Mouse (Mus musculus): ENCODE measurements around the gene B4galnt1. TPM values are rescaled to one million over a fixed set of nuclear protein-coding genes. Genes with fewer than 3 reads are reported as not detected.
"Not testable (repeated sequence)": the region's sequence is repeated elsewhere in the genome, so short reads cannot be mapped to it uniquely, and the experiment has no call there.

B4galnt1 gene
- total RNA-seq, 2 experiments from 2014 or later: 116 to 123 TPM

- Histone ChIP-seq H3K27ac (no peak overlapping the region), H3K4me3 (no peak overlapping the region)
- no peak for TF ChIP-seq CTCF (conservative IDR thresholded peaks at IDR 0.05)
- no peak for DNase-seq (ENCODE audit: low spot score in 2 of 2)
Measured at GRCm38 (mm10) chr10:127150471-127150872, 14.6 kb upstream of the B4galnt1 start.

- not testable (repeated sequence) for H3K4me3 ChIP-seq; H3K27ac ChIP-seq; DNase-seq (ENCODE audit: low spot score in 2 of 2)
Measured at GRCm38 (mm10) chr10:127151233-127151632, 13.8 kb upstream of the B4galnt1 start.

DNA sequence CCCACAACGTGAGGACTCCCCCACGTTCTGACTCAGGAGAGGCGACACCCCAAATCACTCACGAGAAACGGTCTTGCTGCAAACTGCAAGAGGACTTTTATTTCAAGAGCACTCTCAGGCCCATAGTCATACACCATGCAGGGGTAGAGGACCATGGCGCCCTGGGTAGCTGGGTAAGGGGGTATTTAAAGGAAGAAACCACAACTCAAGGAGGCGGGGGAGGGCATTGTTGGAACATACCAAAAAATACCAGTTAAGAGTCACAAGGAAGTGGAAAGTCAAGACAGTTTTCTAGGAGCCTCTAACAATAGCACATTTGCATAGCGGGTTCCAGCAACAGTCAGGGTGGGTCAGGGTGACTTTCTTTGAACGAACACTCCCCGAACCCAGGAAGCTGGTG, 12.5 kb upstream of the B4galnt1 start:
- not testable (repeated sequence) for H3K27ac ChIP-seq; DNase-seq (ENCODE audit: low spot score in 2 of 2); H3K4me3 ChIP-seq

- H3K4me3 ChIP-seq: no peak overlapping the region
Measured at GRCm38 (mm10) chr10:127153323-127153722, 11.7 kb upstream of the B4galnt1 start.

GRCm38 (mm10) chr10:127154241-127154640, 10.8 kb upstream of the B4galnt1 start:
- H3K4me3 ChIP-seq: no peak overlapping the region
- no peak for DNase-seq (ENCODE audit: low spot score in 2 of 2)
- H3K27ac ChIP-seq: no peak overlapping the region
- TF ChIP-seq CTCF (conservative IDR thresholded peaks at IDR 0.05): no peak

More at GRCm38 (mm10) chr10:127153323-127153722, 11.7 kb upstream of the B4galnt1 start:
- TF ChIP-seq CTCF (conservative IDR thresholded peaks at IDR 0.05): no peak
- no peak for DNase-seq (ENCODE audit: low spot score in 2 of 2)
- no peak overlapping the region for H3K27ac ChIP-seq

DNA sequence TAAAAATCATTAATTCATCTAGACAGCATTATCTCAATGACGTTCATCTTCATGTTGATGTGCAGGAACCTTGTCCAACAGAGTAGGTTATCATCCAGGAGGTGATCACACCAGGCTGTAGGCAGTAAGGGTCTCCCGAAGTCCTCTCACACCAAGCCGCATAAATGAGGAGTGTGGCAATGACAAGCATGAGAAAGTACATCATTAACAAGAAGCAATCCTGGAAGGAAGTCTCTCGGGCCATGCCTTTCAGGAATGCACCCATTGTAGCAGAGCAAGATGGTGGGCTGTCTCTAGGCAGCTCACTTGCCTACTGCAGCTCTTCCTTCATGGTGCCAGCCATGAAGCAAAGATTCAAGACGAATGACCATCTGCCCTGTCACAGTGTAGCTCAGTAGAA, 10.4 kb upstream of the B4galnt1 start:
- no peak overlapping the region for H3K4me3 ChIP-seq
- no peak for TF ChIP-seq CTCF (conservative IDR thresholded peaks at IDR 0.05)

DNA sequence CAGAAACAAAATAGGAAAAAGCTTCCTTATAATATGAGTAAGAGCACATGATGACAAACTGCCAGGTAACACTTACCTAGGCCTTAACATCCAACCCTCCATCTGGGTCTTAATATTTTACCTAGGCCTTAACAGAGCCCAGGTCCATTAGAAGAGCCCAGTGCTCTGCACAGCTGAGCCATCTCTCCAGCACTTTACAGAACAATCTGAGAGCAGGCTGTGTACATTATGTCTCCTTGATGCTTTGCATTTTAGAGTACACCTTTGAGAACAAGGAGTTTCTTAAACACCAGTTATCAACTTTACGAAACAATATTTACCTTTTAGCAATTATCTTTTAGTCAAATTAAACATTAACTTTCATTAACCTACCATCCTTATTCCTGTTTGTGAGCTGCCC, 8.9 kb upstream of the B4galnt1 start:
- no peak for DNase-seq (ENCODE audit: low spot score in 2 of 2)
- TF ChIP-seq CTCF (conservative IDR thresholded peaks at IDR 0.05): no peak
- H3K4me3 ChIP-seq: no peak overlapping the region
- H3K27ac ChIP-seq: no peak overlapping the region

More for the DNA sequence above, 10.4 kb upstream of the B4galnt1 start:
- H3K27ac ChIP-seq: no peak overlapping the region
- DNase-seq (ENCODE audit: low spot score in 2 of 2): no peak

- no peak overlapping the region for H3K27ac ChIP-seq
- no peak overlapping the region for H3K4me3 ChIP-seq
- no peak for DNase-seq (ENCODE audit: low spot score in 2 of 2)
- no peak for TF ChIP-seq CTCF (conservative IDR thresholded peaks at IDR 0.05)
Measured at GRCm38 (mm10) chr10:127156511-127156910, 8.5 kb upstream of the B4galnt1 start.

GRCm38 (mm10) chr10:127158471-127158870, 6.6 kb upstream of the B4galnt1 start:
- DNase-seq (ENCODE audit: low spot score in 2 of 2): no peak
- no peak overlapping the region for H3K27ac ChIP-seq
- TF ChIP-seq CTCF (conservative IDR thresholded peaks at IDR 0.05): no peak

GRCm38 (mm10) chr10:127160081-127160480, 4.9 kb upstream of the B4galnt1 start:
- no peak overlapping the region for H3K4me3 ChIP-seq
- peak overlapping the region; percentile 67; the same call in 1 of the 2 replicates for H3K27ac ChIP-seq
- no peak for TF ChIP-seq CTCF (conservative IDR thresholded peaks at IDR 0.05)
- no peak for DNase-seq (ENCODE audit: low spot score in 2 of 2)

More at GRCm38 (mm10) chr10:127158471-127158870, 6.6 kb upstream of the B4galnt1 start:
- H3K4me3 ChIP-seq: no peak overlapping the region

GRCm38 (mm10) chr10:127160728-127161127, 4.3 kb upstream of the B4galnt1 start:
- no peak for DNase-seq (ENCODE audit: low spot score in 2 of 2)
- no peak for TF ChIP-seq CTCF (conservative IDR thresholded peaks at IDR 0.05)
- peak overlapping the region; percentile 67; the same call in 1 of the 2 replicates for H3K27ac ChIP-seq
- H3K4me3 ChIP-seq: no peak overlapping the region

DNA sequence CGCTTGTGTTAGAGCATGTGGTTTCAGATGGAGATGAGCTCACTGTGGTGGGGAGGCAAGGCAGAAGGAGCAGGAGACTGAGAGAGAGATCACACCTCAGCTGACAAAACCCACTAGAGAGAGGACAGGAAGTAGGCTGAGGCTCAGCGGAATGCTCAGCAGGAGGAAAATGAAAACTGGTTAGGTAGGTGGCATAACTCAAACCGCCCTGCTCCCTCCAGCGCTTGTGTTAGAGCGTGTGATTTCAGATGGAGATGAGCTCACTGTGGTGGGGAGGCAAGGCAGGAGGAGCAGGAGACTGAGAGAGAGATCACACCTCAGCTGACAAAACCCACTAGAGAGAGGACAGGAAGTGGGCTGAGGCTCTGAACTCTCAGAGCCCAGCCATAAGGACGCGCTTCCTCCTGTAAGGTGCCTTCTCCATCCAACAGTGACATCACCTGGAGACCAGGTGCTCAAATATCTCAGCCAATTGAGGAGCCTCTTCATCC, 2.2 kb upstream of the B4galnt1 start:
- not testable (repeated sequence) for DNase-seq (ENCODE audit: low spot score in 2 of 2)

DNA sequence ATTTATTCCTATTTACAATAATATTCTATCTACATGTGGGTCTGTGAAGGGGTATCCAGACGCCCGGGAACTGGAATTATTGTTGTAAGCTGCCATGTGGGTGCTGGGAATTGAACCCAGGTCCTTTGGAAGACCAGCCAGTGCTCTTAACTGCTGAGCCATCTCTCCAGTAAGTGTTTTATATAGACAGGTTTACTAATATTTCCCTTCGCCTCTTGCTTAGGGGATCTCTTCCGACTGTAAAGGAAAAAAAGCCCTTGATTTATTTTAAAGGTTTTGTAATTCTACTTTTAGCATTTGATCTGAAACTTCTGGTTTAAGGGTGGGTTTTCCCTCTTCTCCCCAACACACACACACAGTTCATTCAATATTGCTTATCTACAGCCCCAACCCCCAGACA, 835 bp upstream of the B4galnt1 start:
- no peak for DNase-seq (ENCODE audit: low spot score in 2 of 2)
- TF ChIP-seq CTCF (conservative IDR thresholded peaks at IDR 0.05): no peak
- H3K27ac ChIP-seq: peak overlapping the region; percentile 99
- no peak overlapping the region for H3K4me3 ChIP-seq

More for the DNA sequence above, 2.2 kb upstream of the B4galnt1 start:
- H3K4me3 ChIP-seq: not testable (repeated sequence)
- H3K27ac ChIP-seq: peak overlapping the region; percentile 77

DNA sequence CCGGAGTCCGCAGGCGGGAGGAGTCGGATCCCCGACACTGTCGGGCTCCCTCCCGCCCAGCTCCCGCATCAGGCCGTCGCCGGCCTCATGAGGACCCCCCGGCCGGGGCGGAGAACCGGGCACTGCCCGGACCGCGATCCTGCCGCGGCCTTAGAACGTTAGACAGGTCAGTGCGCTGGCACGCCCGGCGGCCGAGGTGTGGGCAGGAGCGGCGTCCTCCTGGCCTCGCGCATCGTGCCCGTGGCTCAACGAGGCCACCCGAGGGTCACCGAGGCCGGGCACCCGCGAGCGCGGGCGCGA, 279 bp downstream of the B4galnt1 start:
- H3K4me3 ChIP-seq: peak overlapping the region; percentile 88
- no peak for DNase-seq (ENCODE audit: low spot score in 2 of 2)
- no peak for TF ChIP-seq CTCF (conservative IDR thresholded peaks at IDR 0.05)
- peak overlapping the region; percentile 99 for H3K27ac ChIP-seq

All from layer of hippocampus, adult 2 months (tissue).